Mouse (Mus musculus) lung, postnatal 0 days (tissue): ENCODE data around the gene Nup107.
"Not testable (repeated sequence)": the region's sequence is repeated elsewhere in the genome, so short reads cannot be mapped to it uniquely, and the experiment has no call there.

Source experiments
- CTCF ChIP-seq: IDR thresholded peaks from 2 replicates; pipeline ENCODE4 v1.5.1; 2016; ENCODE audit warnings: antibody characterized with exemption, mild to moderate bottlenecking
- EP300 ChIP-seq: IDR thresholded peaks from 2 replicates; pipeline ENCODE4 v1.6.1; 2016; ENCODE audit warnings: antibody characterized with exemption, mild to moderate bottlenecking, control low read depth

GRCm38 (mm10) chr10:117758344-117758743 is 34.2 kb downstream of the Nup107 start:
- TF ChIP-seq CTCF, EP300: not testable (repeated sequence)
